Mouse (Mus musculus): ENCODE data around the gene Chp2. TPM values are rescaled to one million over a fixed set of nuclear protein-coding genes. Genes with fewer than 3 reads are reported as not detected.
A peak's percentile ranks its signal among the peaks of the same experiment; 100 is the strongest.

Chp2 gene
- 0.35 TPM in 1 of 2 replicates, not detected in the other for polyA plus RNA-seq (2014; fragmentation: Nextera tagmentation; extraction: Ambion mirVana)

DNA sequence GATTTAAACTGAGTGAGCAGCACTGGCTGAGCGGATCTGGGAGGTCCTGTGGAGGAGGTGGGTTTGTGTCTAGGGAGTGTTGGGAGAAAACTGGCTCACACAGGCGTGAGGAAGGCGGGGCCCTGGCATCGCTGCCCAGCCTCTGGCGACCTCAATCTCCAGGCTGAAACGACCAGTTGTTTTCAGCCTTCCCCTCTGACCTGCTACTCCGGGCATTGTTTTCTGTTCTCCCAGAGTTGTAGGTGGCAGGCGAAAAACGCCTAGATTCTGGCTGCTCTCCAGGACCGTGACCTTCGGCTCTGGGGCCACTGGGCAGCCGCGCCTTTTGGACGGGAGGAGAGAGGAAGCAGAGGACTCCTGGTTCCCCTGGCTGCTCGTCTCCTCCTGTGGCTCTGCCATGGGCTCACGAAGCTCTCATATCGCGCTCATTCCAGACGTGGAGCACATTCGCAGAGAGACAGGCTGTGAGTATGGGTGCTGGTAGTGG is at the start of gene Chp2:
TSS of gene Chp2 (plus strand) at position 182 of the 487 bp plus-strand sequence.
- Histone ChIP-seq H3K27ac (ENCODE audit: low read depth, low read length) (no peak within 1 kb of the TSS), H3K4me3 (ENCODE audit: low read depth, low read length) (peak within 1 kb of the TSS; percentile 33), H3K4me2 (peak within 1 kb of the TSS; percentile 64), H3K36me3 (ENCODE audit: control insufficient read depth, insufficient read depth, low read length) (no peaks in the 10 kb centered on the region), H3K9ac (ENCODE audit: low read depth, low read length) (no peak within 1 kb of the TSS; the same call in 1 of the 2 replicates), H3K27me3 (ENCODE audit: control insufficient read depth, insufficient read depth, low read length) (0 out of 2 replicates have a peak, but pooled peaks cover 4% of the 10 kb centered on the region), H3K9me3 (replicated peaks; ENCODE audit: control insufficient read depth, low read length) (no peaks in the 10 kb centered on the region), H3K4me1 (ENCODE audit: control insufficient read depth, insufficient read depth, low read length) (peaks cover 4% of the 10 kb centered on the region; the same call in 1 of the 2 replicates)
- ATAC-seq (replicated peaks; ENCODE audit: insufficient number of reproducible peaks, low FRiP score, low TSS enrichment): no peak
- WGBS (ENCODE audit: insufficient replicate concordance): 15% methylated on average over 20 of the region's 20 CpGs

GRCm38 (mm10) chr7:122170705-122171104 is 48.6 kb upstream of the Chp2 start:
- Histone ChIP-seq H3K9ac (ENCODE audit: low read depth, low read length) (no peak overlapping the region), H3K36me3 (ENCODE audit: control insufficient read depth, insufficient read depth, low read length) (peaks cover 40% of the 10 kb centered on the region), H3K4me3 (ENCODE audit: low read depth, low read length) (no peak overlapping the region), H3K9me3 (replicated peaks; ENCODE audit: control insufficient read depth, low read length) (no peaks in the 10 kb centered on the region), H3K27ac (ENCODE audit: low read depth, low read length) (no peak overlapping the region), H3K4me1 (ENCODE audit: control insufficient read depth, insufficient read depth, low read length) (no peaks in the 10 kb centered on the region), H3K27me3 (ENCODE audit: control insufficient read depth, insufficient read depth, low read length) (no peaks in the 10 kb centered on the region), H3K4me2 (no peak overlapping the region)
- WGBS (ENCODE audit: insufficient replicate concordance): 84% methylated on average over 6 of the region's 6 CpGs
- ATAC-seq (replicated peaks; ENCODE audit: insufficient number of reproducible peaks, low FRiP score, low TSS enrichment): no peak

DNA sequence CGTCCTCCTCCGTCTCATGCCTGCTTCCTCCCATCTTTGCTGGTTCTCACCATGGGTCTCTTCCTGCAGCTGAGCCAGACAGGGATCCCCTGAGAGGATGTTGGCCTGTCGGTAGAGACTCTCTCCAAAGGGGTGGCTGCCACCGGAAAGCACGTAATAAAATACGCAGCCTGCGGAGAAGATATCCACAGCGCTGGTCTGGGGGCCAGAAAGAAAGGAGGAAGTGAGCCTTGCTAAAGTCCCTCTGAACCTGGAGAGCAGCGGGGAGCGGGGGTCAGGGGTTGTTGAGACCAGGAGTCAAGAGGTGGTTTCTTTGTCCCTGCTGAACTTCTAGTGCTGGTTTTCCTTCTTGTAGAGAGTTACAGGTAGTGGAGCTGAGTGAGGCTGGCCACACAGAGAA is 47.7 kb upstream of the Chp2 start:
- ATAC-seq (replicated peaks; ENCODE audit: insufficient number of reproducible peaks, low FRiP score, low TSS enrichment): no peak
- 76% methylated on average over 10 of the region's 10 CpGs for WGBS (ENCODE audit: insufficient replicate concordance)

DNA sequence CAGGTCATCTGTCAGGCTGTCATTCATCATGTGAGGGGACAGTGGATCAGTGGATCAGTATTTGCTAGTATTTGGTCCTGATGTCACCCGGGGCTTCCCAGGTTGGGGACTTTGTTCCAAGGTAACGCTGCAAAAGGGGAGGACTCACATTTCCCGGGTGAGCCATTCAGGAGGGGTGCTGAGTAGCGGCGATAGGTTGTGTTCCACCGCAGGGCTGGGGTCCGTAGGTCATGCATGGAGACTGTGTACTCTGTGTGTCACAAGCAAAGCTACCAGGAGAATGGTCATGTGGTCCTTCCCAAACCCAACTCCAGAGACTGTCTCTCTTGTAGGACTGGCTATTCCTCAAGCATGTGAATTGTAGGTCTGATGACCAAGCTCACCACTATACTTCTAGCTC is 38.6 kb upstream of the Chp2 start:
- ATAC-seq (replicated peaks; ENCODE audit: insufficient number of reproducible peaks, low FRiP score, low TSS enrichment): no peak
- H3K9ac ChIP-seq (ENCODE audit: low read depth, low read length): no peak overlapping the region
- no peaks in the 10 kb centered on the region for H3K27me3 ChIP-seq (ENCODE audit: control insufficient read depth, insufficient read depth, low read length)
- H3K36me3 ChIP-seq (ENCODE audit: control insufficient read depth, insufficient read depth, low read length): no peaks in the 10 kb centered on the region
- H3K4me2 ChIP-seq: no peak overlapping the region
- H3K27ac ChIP-seq (ENCODE audit: low read depth, low read length): no peak overlapping the region
- 81% methylated on average over 7 of the region's 7 CpGs for WGBS (ENCODE audit: insufficient replicate concordance)
- no peaks in the 10 kb centered on the region for H3K4me1 ChIP-seq (ENCODE audit: control insufficient read depth, insufficient read depth, low read length)
- no peak overlapping the region for H3K4me3 ChIP-seq (ENCODE audit: low read depth, low read length)
- H3K9me3 ChIP-seq (replicated peaks; ENCODE audit: control insufficient read depth, low read length): no peaks in the 10 kb centered on the region

More for the DNA sequence above, 47.7 kb upstream of the Chp2 start:
- H3K27me3 ChIP-seq (ENCODE audit: control insufficient read depth, insufficient read depth, low read length): no peaks in the 10 kb centered on the region
- peaks cover 31% of the 10 kb centered on the region for H3K36me3 ChIP-seq (ENCODE audit: control insufficient read depth, insufficient read depth, low read length)
- no peak overlapping the region for H3K4me3 ChIP-seq (ENCODE audit: low read depth, low read length)
- H3K9me3 ChIP-seq (replicated peaks; ENCODE audit: control insufficient read depth, low read length): no peaks in the 10 kb centered on the region
- H3K9ac ChIP-seq (ENCODE audit: low read depth, low read length): no peak overlapping the region
- H3K4me2 ChIP-seq: no peak overlapping the region
- H3K27ac ChIP-seq (ENCODE audit: low read depth, low read length): no peak overlapping the region
- no peaks in the 10 kb centered on the region for H3K4me1 ChIP-seq (ENCODE audit: control insufficient read depth, insufficient read depth, low read length)

DNA sequence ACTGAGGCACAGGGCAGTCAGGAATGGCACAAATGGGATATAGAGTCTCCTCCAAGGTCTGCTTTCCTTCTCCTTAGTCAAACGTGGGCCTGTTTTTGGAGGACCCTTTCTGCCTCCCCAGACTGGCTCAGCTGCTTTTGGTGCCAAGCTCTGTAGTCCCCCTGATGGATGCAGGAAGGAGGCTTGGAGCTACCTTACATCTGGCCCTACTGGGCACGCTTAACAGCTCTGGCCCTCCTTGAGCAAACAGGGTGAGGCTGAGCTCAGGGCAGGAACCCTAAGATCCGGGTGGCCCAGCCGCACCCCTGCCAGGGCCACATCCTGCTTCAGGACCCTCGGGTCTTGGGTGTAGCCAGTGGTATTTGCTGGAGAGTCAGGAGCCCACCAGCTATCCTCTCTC is 34.7 kb upstream of the Chp2 start:
- Histone ChIP-seq H3K27me3 (ENCODE audit: control insufficient read depth, insufficient read depth, low read length) (no peaks in the 10 kb centered on the region), H3K36me3 (ENCODE audit: control insufficient read depth, insufficient read depth, low read length) (no peaks in the 10 kb centered on the region), H3K4me1 (ENCODE audit: control insufficient read depth, insufficient read depth, low read length) (no peaks in the 10 kb centered on the region), H3K4me3 (ENCODE audit: low read depth, low read length) (no peak overlapping the region), H3K27ac (ENCODE audit: low read depth, low read length) (no peak overlapping the region), H3K9me3 (replicated peaks; ENCODE audit: control insufficient read depth, low read length) (no peaks in the 10 kb centered on the region), H3K4me2 (no peak overlapping the region), H3K9ac (ENCODE audit: low read depth, low read length) (no peak overlapping the region)
- 64% methylated on average over 5 of the region's 5 CpGs for WGBS (ENCODE audit: insufficient replicate concordance)
- ATAC-seq (replicated peaks; ENCODE audit: insufficient number of reproducible peaks, low FRiP score, low TSS enrichment): no peak

DNA sequence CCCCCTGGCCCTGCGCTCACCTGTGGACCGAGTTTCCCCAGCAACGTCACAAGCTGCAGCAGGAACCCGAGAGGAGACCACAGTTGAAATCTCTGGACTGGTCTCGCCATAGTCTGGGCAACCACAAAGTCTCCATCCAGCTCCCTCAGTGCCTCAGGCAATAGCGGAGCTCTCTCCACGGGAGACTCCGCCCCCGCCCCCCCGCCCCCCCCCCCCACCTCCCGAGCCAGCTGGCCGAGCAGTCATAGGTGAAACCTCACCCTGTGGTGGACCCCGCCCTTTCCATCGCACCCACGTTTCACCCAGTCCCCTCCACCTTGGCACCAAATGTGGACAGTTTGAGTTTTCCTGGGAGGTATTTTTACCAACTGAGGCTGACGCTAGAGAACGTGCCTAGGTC is 33.3 kb upstream of the Chp2 start, which contains the start of gene Ern2:
TSS of gene Ern2 (minus strand) at position 165 of the 400 bp plus-strand sequence.
- H3K9ac ChIP-seq (ENCODE audit: low read depth, low read length): no peak within 1 kb of the TSS
- WGBS (ENCODE audit: insufficient replicate concordance): 15% methylated on average over 14 of the region's 17 CpGs
- no peaks in the 10 kb centered on the region for H3K27me3 ChIP-seq (ENCODE audit: control insufficient read depth, insufficient read depth, low read length)
- no peaks in the 10 kb centered on the region for H3K36me3 ChIP-seq (ENCODE audit: control insufficient read depth, insufficient read depth, low read length)
- no peaks in the 10 kb centered on the region for H3K9me3 ChIP-seq (replicated peaks; ENCODE audit: control insufficient read depth, low read length)
- H3K4me3 ChIP-seq (ENCODE audit: low read depth, low read length): no peak within 1 kb of the TSS
- no peak for ATAC-seq (replicated peaks; ENCODE audit: insufficient number of reproducible peaks, low FRiP score, low TSS enrichment)
- H3K27ac ChIP-seq (ENCODE audit: low read depth, low read length): no peak within 1 kb of the TSS
- no peak within 1 kb of the TSS; the same call in 1 of the 2 replicates for H3K4me2 ChIP-seq
- no peaks in the 10 kb centered on the region for H3K4me1 ChIP-seq (ENCODE audit: control insufficient read depth, insufficient read depth, low read length)

DNA sequence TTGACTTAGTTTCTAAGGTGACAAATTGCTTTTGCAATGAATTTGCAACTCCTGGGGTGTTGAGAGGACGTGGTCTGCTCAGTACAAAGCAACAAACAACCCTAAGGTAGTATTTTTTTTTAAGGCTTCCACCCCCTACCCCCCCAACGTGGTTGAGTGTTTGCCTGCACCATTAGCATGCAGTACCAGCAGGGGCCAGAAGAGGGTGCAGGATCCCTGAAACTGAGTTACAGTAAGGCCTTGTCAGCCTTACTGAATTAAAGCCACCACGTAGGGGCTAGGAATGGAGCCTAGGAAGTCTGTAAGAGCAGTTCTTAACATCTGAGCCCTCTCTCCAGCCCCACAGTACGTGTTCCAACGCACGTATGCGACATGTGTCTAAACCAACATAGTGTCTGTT is 29.8 kb upstream of the Chp2 start:
- WGBS (ENCODE audit: insufficient replicate concordance): 31% methylated on average over 7 of the region's 7 CpGs
- no peak for ATAC-seq (replicated peaks; ENCODE audit: insufficient number of reproducible peaks, low FRiP score, low TSS enrichment)
- no peak overlapping the region for H3K4me3 ChIP-seq (ENCODE audit: low read depth, low read length)
- H3K9ac ChIP-seq (ENCODE audit: low read depth, low read length): no peak overlapping the region
- no peak overlapping the region for H3K27ac ChIP-seq (ENCODE audit: low read depth, low read length)
- no peak overlapping the region for H3K4me2 ChIP-seq
- H3K27me3 ChIP-seq (ENCODE audit: control insufficient read depth, insufficient read depth, low read length): no peaks in the 10 kb centered on the region
- H3K4me1 ChIP-seq (ENCODE audit: control insufficient read depth, insufficient read depth, low read length): no peaks in the 10 kb centered on the region
- no peaks in the 10 kb centered on the region for H3K36me3 ChIP-seq (ENCODE audit: control insufficient read depth, insufficient read depth, low read length)
- H3K9me3 ChIP-seq (replicated peaks; ENCODE audit: control insufficient read depth, low read length): no peaks in the 10 kb centered on the region

DNA sequence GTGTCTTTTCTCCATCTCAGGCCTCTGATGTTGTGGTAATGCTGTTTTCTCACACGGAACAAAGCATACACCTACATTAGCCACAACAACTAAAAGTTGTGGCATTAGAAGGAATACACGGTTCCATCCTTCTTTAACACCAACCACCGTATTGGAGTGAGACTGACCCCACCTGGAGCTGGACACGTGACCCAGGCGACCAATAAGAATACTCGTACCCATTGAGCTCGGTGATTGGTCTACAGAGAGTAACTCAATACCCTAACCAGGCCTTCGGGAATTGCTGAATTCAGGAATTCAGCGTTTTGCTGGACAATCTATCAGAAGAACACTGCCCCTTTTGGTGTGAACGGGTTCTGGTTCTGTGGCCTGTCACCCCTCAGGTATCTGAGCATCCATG is 28.2 kb upstream of the Chp2 start:
- ATAC-seq (replicated peaks; ENCODE audit: insufficient number of reproducible peaks, low FRiP score, low TSS enrichment): no peak
- no peak overlapping the region for H3K4me2 ChIP-seq
- no peak overlapping the region for H3K27ac ChIP-seq (ENCODE audit: low read depth, low read length)
- no peaks in the 10 kb centered on the region for H3K9me3 ChIP-seq (replicated peaks; ENCODE audit: control insufficient read depth, low read length)
- H3K4me1 ChIP-seq (ENCODE audit: control insufficient read depth, insufficient read depth, low read length): no peaks in the 10 kb centered on the region
- no peak overlapping the region for H3K9ac ChIP-seq (ENCODE audit: low read depth, low read length)
- 51% methylated on average over 10 of the region's 10 CpGs for WGBS (ENCODE audit: insufficient replicate concordance)
- no peaks in the 10 kb centered on the region for H3K27me3 ChIP-seq (ENCODE audit: control insufficient read depth, insufficient read depth, low read length)
- no peaks in the 10 kb centered on the region for H3K36me3 ChIP-seq (ENCODE audit: control insufficient read depth, insufficient read depth, low read length)
- H3K4me3 ChIP-seq (ENCODE audit: low read depth, low read length): no peak overlapping the region

DNA sequence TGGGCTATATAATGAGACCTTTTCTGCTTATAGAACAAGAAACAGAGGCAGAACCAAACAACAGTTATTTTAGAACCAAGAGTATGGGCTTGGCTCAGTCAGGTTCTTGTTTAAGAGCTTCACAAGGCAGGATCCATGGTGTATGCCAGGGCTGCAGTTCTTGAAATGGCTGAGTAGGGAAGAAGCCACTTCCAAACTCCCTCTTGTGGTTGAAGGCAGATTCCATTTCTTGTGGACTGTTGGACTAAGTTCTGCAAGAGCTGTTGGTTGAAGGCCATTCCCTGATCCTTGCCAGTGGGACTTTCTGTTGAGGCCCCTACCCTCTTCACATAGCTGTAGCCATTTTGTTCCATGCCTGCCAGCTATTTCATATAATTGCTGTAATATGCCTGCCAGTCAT is 25.4 kb upstream of the Chp2 start:
- H3K9me3 ChIP-seq (replicated peaks; ENCODE audit: control insufficient read depth, low read length): no peaks in the 10 kb centered on the region
- ATAC-seq (replicated peaks; ENCODE audit: insufficient number of reproducible peaks, low FRiP score, low TSS enrichment): no peak
- no peaks in the 10 kb centered on the region for H3K27me3 ChIP-seq (ENCODE audit: control insufficient read depth, insufficient read depth, low read length)
- H3K27ac ChIP-seq (ENCODE audit: low read depth, low read length): no peak overlapping the region
- no peaks in the 10 kb centered on the region for H3K36me3 ChIP-seq (ENCODE audit: control insufficient read depth, insufficient read depth, low read length)
- no peak overlapping the region for H3K4me2 ChIP-seq
- H3K4me1 ChIP-seq (ENCODE audit: control insufficient read depth, insufficient read depth, low read length): no peaks in the 10 kb centered on the region
- H3K4me3 ChIP-seq (ENCODE audit: low read depth, low read length): no peak overlapping the region
- no peak overlapping the region for H3K9ac ChIP-seq (ENCODE audit: low read depth, low read length)

Data from heart, embryonic 11.5 days (tissue).